Mouse (Mus musculus) heart, postnatal 0 days (tissue): ENCODE data around the gene Prkaa2.
A peak's percentile ranks its signal among the peaks of the same experiment; 100 is the strongest.

Experiments used
- CTCF ChIP-seq: IDR thresholded peaks from 2 replicates; pipeline ENCODE4 v1.5.1; 2016; ENCODE audit warnings: antibody characterized with exemption, control low read depth, low read depth
- EP300 ChIP-seq: IDR thresholded peaks from 2 replicates; pipeline ENCODE4 v1.6.1; 2016; ENCODE audit warnings: antibody characterized with exemption, low read depth

GRCm38 (mm10) chr4:105158651-105159530 is 49.2 kb upstream of the Prkaa2 start:
- no peak for TF ChIP-seq EP300
- TF ChIP-seq CTCF: peak; percentile 14; the same call in 1 of the 2 replicates
